Mouse (Mus musculus) adrenal gland, adult 8-10 months (tissue): ENCODE measurements around the gene Fam243. TPM values are rescaled to one million over a fixed set of nuclear protein-coding genes. Genes with fewer than 3 reads are reported as not detected.

Source experiments
- total RNA-seq, 4 experiments: library from RNA; stranded (reverse); gene quantifications; 2 replicates each; pipeline ENCODE4 v1.2.4; 2022

Fam243 gene
- total RNA-seq, 4 experiments from 2014 or later, result 0.13 TPM; not detected in 3

Other genes with a start within 250 kb of the Fam243 start
- gene Kcne2, start 29.1 kb downstream of the Fam243 start, total RNA-seq, result not detected
- 10 to 100 TPM; 52.1 to 83.0 (median 64.7) TPM for gene Smim11, start 20.2 kb downstream of the Fam243 start, total RNA-seq
- not detected for gene Kcne1, start 38.0 kb upstream of the Fam243 start, total RNA-seq
- 10 to 100 TPM; 16.0 to 23.4 (median 19.0) TPM for gene Rcan1, start 149.4 kb upstream of the Fam243 start, total RNA-seq
- gene Clic6, start 164.3 kb upstream of the Fam243 start, total RNA-seq, result under 1 TPM; 0.17 to 0.55 (median 0.32) TPM